Mouse (Mus musculus) brain, adult 2 months (tissue): ENCODE measurements at regions not wholly inside any gene's neighbourhood (a gene's known extent, or its start where the extent isn't known, plus 50 kb on each side); places are given as distances from the start of the nearest gene placed in this dataset.

Source experiments
- DNase-seq: peaks from one replicate; pipeline ENCODE4 v3.0.0; 2011; ENCODE audit warnings: low read depth, low spot score

GRCm38 (mm10) chr2:50696575-50696974 lies 400.0 kb upstream of the Mmadhc start:
- DNase-seq, result no peak

GRCm38 (mm10) chr2:50694849-50695248 lies 398.2 kb upstream of the Mmadhc start:
- DNase-seq, result no peak

- peak; percentile 35 for DNase-seq
Observed at GRCm38 (mm10) chr2:50693784-50694350, 397.3 kb upstream of the Mmadhc start.

DNA sequence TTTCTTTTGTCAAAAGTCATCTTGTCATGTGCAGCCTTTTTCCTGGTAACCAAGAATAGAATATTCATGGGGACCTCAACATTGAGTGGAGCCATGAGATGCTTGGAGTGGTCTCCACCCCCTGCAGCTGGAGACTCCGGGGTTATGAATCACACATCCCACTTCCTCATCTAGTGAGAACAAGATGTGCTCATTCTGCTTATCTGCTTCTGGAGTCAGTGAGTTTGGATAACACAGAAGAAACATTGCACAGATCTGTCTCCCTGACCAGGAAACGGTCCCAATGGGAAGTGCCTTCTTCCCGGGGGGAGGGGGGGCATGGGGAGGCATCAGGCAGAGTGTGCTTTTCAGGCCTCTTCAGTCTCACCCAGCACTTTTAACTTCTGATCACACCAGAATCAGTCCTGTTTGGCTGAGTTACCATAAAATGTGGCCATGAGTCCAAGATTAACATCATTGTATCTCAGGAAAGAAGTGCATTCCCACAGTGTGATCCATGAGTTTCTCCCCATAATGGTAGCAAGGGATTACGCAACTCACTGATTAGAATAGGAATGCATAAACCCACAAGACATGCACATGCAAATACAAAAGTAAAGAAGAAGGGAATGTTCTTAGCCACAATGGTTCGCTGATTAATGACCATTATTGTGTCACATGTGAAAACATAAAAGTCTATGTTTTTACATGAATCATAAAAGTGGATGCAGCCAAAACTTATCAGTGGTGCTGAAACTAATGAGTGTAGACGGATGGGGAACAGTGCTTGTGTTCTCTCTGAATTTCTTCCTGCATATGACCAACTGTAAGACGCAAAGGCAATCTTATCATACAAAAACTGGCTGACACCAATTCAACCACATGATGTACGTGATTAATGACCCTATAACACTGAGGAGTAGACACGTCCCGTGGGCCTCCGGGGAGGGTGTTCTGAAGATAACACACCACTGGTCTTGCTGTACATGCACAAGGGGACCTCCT lies 393.8 kb upstream of the Mmadhc start:
- DNase-seq, result peak; percentile 39

DNA sequence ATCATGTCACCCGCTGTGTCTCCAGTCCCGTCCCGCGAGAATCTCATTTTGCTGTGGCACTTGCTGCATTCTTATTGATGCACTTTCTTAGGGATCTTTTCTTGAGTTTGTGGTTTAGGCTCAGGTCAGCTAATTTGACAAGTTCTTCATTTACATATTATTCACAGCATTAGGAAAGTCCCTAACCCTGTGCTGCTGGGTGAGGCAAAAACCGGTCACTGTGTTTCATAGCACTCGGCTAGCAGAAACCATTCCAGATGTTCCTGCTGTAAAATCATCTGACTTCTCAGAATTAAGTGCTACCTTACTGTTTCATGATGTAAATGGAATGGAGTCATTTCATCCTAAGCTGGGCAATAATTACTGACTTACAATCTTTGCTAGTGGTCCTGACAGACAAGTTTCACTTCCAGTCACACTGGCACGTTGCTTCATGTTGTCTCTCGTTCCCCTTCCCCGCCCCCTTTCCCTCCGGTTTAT lies 391.1 kb upstream of the Mmadhc start:
- DNase-seq, result no peak

- DNase-seq, result no peak
Observed at GRCm38 (mm10) chr2:50687222-50687621, 390.6 kb upstream of the Mmadhc start.

DNA sequence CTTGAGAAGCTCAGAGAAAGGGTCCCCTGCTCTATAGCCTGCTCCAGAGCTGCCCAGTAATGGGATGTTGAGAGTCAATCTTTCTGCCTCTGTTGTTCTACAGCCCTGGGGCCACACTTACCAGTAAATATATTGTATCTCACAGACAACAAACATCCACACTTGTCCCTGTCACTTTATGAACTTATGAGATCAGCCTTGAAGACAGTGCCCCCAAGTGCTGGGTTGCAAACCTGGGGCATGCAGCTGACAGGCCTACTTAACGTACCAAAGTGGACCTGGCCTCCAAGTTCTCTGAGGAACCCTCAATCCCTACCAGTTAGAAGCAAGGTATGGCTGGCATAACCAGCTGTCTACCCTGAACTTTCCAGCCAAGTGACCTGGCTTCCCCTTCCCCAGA lies 380.9 kb upstream of the Mmadhc start:
- DNase-seq, result no peak

DNA sequence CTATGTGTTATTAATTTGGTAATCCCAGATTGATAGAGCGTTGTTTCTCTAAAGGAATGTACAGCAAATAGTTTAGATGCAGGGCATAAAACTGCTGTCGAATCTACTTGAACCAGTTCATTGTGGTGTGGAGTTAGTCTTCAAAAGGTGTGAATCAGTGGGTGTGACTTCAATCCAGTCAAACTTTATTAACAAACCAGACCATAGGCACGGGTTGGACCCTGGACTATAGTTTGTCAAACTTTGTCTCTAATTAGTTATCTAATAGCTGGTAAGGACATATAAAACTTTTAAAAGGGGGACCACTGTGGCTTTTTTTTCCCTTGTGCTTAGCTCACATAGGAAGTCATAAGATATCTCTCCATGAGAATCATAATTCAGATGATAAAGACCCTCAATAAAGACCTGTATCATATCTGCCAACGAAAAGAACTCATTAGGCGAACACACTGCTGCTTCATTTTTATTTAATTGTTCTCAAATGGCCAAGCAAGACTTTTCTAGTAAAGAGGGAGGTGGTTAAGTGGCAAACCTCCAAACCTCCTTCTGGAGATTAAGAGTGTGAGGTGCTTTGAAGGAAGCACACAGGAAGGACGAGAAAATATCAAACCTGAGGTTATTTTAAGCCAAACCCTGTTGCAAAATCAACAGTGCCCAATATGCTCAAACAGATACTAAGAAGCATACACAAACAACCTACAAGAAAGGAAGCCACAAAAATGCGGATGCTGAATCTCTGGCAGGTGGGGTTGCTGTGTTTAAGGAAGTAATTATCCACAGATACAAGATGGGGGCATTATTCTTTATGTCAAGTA lies 379.3 kb upstream of the Mmadhc start:
- no peak for DNase-seq

GRCm38 (mm10) chr2:50674856-50675175 lies 378.2 kb upstream of the Mmadhc start:
- no peak for DNase-seq

DNA sequence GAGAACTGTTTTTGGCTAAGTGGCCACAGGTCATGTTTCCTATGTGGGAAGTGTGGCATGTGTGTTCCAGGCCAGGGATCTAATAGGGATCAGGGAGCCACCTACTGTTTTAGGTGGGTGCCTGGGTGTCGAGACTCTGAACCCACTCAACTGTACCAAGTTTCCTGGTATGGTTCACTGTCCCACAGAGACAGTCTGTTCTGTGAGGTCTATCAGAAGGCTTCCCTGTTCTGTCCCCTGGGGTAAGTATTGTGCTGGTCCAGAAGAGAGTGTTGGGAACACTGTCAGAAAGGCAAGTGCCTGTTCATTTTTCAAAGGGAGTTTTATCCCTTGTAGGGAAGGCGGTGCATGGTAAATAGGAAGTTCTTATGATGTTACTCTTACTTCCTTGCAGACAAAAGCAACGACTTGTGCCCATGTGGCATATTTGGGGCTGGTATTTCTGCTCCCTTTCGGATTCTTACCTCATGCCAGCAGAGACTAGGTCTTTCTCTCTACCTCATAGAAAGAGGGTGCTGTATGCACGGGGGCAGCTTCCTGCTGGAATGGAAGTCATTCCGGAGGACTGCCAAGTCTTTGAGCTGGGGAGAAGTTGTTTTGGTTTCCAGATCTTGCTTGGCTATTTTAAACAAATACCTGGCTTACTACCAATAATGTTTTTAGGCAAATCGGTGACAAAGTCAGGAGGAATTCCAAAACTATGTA lies 377.7 kb upstream of the Mmadhc start:
- no peak for DNase-seq

GRCm38 (mm10) chr2:50669297-50669696 lies 372.7 kb upstream of the Mmadhc start:
- DNase-seq, result no peak

GRCm38 (mm10) chr2:50668789-50669188 lies 372.2 kb upstream of the Mmadhc start:
- DNase-seq, result no peak

DNA sequence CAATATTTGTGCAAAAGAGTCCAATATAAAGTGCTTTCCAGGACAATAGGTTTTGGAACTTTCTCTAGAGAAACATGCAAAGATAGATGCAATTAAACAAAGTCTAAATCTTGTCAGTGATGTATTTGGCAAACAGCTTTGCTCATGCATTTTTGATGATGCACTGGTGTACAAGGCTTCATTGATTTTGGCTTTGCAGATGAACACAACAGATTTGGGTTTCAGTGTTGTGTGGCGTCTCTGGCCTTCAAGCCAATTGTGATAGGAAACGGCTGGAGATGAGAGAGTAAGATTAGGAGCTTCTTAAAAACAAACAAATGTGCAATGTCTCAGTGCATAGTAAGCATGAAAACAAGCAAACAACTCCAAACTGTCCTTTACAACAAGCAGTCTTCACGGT lies 370.6 kb upstream of the Mmadhc start:
- DNase-seq, result no peak

GRCm38 (mm10) chr2:50662504-50662903 lies 365.9 kb upstream of the Mmadhc start:
- DNase-seq, result no peak

DNA sequence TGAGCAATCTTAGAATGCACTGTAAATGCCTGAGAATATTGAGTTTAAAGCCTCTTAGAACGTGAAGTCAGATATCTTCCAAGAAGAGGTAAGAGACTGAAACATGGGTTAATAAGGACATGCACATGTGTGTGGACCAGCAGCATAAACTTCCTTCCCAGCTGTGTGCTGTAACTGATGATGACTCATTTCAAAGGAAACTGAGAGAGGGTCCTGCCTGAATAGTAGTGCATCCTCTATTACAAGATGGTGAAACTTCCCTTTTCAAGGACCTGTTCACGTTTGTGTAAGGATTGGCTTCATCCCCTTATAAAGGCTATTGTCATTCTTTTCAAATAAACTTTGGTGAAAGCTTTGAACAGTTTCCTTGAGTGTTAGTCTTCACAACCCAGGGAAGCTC lies 363.4 kb upstream of the Mmadhc start:
- DNase-seq, result no peak

- no peak for DNase-seq
Observed at GRCm38 (mm10) chr2:50657826-50658225, 361.2 kb upstream of the Mmadhc start.

DNA sequence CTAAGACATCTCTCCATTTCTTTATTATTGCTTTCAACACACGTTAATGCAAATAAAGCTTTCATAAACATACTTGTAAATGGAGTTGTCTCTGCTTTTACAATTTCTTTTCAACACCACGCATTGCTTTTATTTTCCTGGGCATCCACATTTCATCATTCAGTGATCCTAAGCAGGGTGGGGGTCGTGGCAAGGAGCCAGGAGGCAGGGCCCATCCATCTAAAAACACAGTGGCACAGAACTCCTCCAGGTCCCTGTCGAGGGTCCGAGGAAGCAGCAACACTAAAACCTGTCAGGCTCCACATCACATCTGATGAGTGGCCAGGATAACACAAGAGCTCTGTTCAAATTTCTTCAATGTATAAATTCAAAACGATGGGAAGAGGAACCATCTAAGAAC lies 359.8 kb upstream of the Mmadhc start:
- no peak for DNase-seq

DNA sequence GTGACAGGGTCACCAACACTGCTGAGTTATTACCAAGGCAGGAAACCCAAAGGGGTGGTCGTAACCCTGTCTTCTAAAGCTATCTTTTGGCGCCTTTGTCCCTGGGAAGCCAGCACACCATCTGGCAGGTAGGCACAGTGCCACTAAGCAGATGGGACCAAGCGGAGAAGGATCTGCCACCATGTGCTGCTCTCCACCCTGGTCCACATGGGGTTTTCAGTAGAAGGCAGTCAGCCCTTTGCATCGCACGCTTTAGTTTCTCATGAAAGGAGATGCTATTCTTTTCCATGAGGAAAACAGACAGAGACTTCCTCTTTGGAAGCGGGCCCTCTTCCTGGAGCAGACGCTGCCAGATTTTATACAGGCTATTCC lies 358.3 kb upstream of the Mmadhc start:
- DNase-seq, result peak; percentile 95

- peak; percentile 73 for DNase-seq
Observed at GRCm38 (mm10) chr2:50654221-50654952, 357.8 kb upstream of the Mmadhc start.

- DNase-seq, result peak; percentile 53
Observed at GRCm38 (mm10) chr2:50653121-50653615, 356.6 kb upstream of the Mmadhc start.

DNA sequence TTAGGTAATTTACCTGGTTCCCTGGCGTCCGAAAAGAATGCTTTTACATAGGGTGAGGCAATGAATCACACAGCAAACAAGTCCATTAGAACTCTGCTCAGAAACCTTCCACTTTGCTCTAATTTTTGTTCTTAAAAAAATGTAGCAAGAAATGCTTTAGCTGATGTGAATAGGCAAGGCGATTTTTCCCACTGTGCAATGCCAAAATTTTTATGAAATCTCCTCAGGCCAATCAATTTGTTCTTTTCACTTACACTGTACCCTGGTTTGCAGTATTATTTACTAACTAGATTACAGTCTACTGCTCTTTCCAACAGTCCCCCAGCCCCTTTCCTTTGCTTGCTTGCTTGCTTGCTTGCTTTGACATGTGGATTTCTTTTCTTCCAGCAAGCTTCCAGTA lies 353.1 kb upstream of the Mmadhc start:
- no peak for DNase-seq
